Mouse (Mus musculus) kidney, adult 11 months (tissue): Measurements from ENCODE around the gene Mfsd2a.

ENCODE experiments used
- DNase-seq: peaks from one replicate; pipeline ENCODE4 v3.0.0; 2022

The Mfsd2a gene

DNA sequence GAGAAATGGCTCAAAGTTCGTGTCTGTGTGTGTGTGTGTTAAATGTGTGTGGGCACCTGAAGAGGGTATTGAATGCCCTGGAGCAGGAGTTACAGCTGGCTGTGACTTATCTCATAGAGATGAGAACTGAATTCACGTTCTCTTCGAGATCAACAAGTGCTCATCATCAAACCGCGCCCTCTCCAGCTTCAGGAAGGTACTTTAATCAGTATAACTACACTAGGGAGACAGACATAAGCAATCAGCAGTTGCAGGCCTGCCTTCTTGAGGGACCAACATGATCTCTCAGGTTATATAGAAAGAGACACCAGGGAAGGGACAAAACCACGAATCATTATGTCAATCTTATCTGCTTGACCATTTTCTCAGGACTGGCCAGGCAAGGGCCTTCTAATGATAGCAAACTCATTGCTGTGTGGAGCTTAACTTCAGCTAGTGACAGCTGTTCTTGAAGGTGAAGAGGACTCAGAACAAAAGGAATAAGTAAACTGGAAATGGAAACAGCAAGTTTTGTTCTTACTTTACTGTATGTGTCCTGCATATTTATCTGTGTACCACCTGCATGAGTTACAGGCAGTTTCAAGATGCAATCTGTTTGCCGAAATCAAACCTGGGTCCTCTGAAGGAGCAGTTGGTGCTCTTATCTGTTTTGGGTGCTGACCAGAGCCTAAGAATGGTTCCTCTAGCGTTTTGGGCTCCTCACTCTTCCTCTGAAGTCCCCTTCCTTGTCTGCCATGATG, 28.6 kb downstream of the Mfsd2a start:
- DNase-seq: no peak

DNA sequence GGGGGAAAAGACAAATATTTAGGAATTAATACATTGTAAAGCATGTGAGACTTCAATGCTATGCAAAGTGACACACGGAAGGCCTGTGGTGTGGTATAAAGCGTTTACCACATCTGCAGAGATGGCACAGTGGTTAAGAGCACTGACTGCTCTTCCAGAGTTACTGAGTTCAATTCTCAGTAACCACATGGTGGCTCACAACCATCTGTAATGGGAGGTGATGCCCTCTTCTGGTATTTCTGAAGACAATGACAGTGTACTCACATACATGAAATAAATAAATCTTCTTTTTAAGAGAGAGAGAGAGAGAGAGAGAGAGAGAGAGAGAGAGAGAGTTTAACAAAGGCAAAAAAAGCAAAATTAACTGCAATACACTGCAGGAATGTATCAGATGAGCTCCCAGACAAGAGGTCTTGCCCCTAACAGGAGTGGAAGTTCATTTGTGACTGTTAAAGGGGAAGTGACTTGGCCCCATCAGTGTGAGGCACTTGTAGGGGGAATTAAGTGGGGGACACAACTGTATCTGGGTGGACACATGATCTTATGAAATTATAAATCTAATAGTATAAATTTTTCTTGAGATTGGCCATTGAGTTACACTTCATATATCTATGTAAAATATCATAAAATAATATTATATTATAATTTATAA, 29.9 kb downstream of the Mfsd2a start:
- DNase-seq: no peak

DNA sequence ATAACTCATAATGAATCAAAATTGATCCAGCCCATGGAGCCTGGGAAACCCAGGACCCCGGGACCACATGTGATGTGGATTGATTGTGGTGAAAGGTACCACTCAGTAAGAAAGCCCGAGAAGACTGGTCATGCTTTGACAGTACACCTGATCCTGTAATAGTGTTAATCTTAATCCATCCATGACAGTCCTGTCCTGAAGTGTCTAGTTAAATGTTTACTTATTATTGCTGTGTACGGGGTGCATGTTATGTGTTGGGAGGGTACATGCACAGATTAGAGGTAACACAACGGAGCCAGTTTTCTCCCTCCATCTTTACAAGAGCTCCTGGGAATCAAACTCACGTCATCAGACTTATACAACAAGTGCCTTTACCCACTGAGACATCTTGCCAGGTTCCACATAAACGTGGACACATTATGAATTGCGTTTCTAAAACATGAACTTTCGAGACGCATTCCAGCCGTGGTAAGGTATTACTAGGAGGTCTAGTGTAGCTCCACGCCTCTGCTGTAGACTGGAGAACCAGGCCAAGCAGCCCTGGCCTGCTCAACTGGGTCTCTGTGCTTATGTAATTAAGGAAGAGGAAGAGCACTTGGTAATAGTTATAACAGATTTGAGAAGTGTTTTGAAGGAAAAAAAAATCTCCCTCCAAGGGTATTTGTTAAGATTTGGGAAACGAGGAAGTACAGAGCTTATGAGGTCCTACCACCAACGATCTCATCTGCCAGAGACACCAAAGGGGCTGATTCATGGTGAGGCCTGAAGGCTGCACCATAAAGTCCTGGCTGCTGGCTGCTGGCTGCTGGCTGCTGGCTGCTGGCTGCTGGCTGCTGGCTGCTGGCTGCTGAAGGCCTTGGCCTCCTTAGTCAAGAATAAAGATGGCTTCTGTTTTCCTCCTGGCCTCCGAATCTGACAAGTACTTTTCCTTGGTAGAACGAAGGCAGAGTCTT, 37.3 kb downstream of the Mfsd2a start:
- DNase-seq: peak; percentile 57

DNA sequence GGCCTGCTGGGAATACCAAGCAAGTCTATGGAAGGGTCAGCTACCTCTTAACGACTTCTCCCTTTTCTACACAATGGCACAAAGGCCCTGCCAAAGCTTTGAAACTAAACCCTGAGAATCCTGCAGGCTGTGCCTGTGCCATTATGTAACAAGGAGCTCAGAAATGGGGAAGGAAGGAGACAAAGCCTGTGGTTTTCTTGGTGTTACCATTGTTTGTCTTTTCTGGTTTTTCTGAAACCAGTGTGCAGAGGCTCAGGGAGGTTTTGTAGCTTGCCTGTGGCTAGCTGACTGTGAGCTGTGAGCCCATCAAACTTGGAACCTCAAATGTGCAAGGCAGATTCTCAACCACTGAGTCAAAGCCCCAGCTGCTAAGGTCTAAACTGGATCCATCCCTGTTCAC, 38.1 kb downstream of the Mfsd2a start:
- no peak for DNase-seq

DNA sequence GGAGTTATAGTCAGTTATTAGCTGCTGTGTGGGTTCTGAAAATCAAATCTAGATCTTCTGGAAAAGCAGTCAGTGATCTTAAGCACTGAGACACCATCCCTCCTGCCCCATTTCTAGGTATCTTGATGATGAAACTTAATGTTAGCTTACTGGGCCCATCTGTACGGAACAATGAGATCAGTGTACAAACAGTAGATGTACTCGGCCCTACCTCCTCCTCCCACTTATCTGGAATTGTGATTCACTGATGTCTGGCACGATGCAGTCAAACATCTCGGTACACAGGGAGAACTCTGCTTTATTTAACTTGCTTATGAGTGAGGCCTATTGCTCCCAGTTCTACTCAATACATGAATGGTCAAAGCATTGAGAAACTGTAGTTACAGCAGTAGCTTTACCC, 45.0 kb downstream of the Mfsd2a start:
- no peak for DNase-seq

DNA sequence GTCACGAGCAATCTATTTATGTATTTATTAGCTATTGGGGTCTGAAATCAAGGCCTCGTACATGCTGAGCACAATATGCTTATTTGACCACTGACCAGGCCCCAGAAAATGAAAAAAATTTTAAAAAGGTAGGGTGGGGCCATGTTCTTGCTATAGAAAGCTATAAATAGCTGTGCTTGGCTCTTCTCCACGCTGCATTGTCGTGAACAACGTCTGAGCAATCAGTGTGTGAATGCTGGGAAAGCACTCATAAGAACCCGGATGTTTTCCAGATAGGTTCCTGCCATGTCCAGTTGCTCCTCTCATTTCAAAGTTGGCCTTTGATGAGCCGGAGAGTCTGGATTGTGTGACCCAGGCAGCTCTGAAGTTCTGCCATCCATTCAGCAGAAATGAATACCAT, 46.8 kb downstream of the Mfsd2a start:
- no peak for DNase-seq

DNA sequence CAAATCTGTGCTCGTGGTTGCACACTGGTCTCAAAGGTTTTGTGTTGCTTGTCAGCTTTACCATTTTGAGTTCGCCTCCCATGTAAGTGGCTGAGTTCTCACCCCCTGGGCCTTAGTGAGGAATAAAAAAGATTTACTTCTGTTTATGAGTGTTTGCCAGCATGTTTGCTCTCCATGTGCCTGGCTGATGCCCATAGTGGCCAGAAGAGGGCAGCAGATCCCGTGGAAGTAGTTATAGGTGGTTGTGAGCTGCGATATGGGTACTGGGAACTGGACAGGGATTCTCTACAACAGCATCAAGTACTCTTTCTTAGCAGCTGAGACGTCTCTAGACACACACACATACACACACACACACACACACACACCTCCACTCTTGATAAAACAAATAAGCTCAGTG, 48.4 kb downstream of the Mfsd2a start:
- DNase-seq: no peak

DNA sequence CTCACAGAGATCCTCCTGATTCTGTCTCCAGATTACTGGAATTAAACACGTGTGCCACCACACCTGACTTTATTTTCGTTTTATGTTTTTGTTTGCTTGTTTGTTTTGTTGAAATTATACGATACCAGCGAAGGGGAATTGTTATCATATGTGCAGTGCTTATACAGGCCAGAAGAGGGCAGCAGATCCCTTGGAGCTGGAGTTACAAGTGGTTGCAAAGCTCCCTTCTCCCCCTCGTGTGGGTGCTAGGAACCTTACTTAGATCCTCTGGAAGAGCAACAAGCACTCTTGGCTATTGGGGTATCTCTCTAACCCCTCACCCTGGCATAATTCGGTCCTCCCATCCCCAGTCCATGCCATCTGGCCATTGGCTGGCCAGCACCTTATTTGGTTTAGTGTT, 50.4 kb downstream of the Mfsd2a start:
- DNase-seq: no peak

DNA sequence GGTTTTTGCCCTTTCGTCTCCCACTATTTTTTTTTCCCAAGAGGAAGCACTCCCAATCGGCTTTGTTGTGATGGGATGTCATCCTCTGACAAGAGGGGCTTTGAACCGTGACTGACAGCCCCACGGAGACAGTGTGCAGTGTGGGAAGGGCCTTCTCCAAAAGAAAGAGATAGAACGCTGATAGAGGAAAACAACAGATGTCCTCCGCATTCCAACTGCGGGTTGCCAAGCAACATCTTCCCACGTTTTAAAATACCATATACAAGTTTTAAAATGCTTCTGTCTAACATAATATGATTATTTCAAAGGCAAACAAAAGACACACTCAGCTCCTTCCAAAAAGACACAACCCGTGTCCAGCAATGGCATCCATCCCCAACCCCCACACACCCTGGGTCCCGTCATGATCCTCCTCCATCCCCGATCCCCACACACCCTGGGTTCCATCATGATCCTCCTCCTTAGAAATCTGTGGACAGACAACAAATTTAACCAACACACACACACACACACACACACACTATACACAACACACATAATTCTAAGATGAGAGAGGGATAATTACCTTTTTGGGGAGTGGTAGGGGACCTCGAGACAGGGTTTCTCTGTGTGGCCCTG, 51.3 kb downstream of the Mfsd2a start:
- DNase-seq: no peak

DNA sequence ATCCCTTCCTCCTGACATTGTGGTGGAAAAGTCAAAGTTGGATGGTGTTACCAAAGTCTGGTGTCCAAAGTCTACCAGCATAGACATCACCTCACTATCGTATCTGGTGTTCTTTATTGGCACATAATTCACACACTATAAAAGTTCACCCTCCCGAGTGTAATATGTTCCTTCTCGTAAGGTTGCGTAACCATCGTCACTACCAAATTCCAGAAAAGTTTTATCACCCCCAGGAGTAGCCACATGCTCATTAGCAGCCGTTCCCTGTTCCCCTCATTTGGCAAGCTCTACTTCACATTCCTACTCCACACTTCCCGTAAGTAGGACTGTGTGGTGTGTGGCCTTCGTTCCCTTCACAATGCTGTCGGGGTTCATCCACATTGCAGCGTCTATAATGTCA, 55.6 kb downstream of the Mfsd2a start:
- DNase-seq: no peak

DNA sequence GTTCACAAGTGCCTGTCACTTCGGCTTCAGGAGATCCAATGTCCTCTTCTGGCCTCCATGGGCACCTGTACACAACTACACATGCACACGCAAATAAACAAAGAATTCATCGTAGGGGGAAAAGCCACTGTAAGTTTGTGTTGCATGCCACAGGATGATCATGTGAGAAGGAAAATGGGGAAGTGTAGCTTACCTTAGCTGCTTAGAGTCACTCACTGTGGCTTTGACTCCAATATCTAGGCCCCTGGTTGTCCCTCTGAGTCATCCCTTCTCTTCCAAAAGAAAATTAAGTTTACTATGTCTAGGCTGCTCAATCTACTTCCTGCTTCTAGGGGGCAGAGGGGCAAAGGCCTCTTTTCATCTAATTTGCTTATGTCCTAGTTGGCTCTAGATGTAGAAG, 57.3 kb downstream of the Mfsd2a start:
- no peak for DNase-seq

DNA sequence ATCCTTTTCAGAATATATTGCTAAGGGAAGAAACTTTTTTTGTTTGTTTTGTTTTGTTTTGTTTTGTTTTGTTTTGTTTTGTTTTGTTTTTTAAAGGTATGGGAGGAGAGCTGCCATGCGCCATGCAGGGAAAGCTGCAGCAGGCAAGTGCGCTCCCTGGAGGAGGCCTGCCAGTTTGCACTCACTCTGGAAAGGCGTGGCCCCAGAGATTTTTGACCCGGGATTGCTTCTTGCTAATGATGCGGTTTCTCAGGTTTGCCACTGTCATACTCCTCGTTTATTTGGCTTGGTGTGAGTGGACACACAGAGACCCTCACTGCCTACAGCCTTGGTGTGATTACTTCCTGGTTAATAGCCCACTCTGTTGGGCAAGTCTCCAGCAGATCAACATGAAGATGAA, 58.8 kb downstream of the Mfsd2a start:
- no peak for DNase-seq

DNA sequence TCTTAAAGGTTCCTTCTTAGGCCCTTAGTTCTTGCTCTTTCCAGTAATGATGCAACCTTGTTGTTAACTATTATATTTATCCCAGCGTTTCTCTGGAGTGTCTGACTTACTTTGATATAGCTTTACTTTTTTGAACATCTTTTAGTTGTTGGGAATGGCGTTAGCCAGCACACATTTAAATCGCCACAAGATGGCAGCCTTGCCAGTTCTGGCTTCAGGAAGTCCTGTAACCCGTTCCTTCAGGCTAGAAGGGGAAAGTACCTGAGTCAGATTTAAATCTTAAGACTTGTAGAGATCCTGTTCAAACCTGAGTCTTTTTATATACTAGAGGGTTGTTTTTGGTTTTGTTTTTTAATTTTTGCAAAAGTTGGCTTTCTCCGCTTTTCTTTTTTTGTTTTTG, 62.7 kb downstream of the Mfsd2a start:
- DNase-seq: peak; percentile 43

DNA sequence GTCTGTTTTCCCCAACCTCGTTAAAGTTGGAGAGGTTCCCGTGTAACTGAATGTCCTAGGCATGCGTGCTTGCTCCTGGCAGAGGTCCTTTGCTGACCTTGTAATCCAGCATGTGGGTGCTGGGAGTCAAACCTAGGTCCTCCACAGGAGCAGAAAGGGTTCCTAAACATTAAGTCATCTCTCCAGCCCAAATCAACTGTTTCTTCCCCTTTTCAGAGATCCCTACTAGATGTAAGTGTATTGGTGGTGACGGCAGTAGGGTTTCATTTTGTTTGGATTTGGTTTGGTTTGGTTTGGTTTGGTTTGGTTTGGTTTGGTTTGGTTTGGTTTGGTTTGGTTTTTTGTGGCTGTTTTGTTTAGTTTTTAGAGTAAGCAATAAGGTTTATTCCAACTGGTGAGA, 63.2 kb downstream of the Mfsd2a start:
- no peak for DNase-seq
